Mouse (Mus musculus) spleen, postnatal 36 days (tissue): ENCODE measurements at regions not wholly inside any gene's neighbourhood (a gene's known extent, or its start where the extent isn't known, plus 50 kb on each side); places are given as distances from the start of the nearest gene placed in this dataset.
A peak's percentile ranks its signal among the peaks of the same experiment; 100 is the strongest.

Source experiments
- DNase-seq, 2 experiments: peaks; one replicate each; pipeline ENCODE4 v3.0.0; 2022; ENCODE audit warnings: low spot score in 2 of 2, mixed read lengths in 1 of 2

DNA sequence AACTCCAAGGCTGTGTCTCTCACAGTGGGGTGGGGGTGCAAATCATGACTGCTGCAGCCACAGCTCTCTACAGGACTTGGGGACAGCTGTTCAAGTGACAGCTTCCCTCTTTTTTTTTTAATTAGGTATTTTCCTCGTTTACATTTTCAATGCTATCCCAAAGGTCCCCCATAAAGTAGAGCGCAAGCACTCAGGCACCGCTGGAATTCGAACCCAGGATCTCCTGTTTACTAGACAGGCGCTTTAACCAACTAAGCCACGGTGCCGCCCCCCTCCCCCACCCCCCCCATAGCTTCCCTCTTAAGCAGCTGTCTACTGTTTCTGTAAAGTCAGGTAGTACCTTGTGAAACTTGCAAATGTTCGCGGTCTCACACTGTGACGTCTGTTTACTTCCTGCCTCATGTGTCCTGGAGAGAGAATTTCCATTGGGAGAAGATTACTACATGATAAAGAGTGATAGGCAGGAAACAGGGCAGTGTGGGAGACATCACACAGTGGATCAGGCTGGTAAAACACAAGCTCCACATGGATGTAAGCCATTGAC is 324.7 kb downstream of the 1700129C05Rik start:
- peak in 1 of 2 experiments; percentile 6 for DNase-seq

DNA sequence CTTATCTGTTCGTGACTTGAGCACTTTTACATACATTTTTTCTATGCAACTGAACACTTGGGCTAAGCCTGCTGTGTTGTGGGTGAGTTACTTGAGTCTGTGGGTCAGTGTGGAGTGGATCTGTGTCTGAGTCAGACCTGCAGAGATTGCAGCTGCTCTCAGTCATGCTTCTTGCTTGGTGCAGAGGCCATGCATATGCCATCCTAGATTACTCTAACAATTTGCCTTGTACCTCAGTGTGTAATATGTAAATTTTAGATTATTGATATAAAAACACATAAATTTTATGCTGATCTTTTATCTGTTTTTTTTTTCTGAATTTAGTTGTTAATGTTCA is 326.2 kb downstream of the 1700129C05Rik start:
- no peak for DNase-seq

DNA sequence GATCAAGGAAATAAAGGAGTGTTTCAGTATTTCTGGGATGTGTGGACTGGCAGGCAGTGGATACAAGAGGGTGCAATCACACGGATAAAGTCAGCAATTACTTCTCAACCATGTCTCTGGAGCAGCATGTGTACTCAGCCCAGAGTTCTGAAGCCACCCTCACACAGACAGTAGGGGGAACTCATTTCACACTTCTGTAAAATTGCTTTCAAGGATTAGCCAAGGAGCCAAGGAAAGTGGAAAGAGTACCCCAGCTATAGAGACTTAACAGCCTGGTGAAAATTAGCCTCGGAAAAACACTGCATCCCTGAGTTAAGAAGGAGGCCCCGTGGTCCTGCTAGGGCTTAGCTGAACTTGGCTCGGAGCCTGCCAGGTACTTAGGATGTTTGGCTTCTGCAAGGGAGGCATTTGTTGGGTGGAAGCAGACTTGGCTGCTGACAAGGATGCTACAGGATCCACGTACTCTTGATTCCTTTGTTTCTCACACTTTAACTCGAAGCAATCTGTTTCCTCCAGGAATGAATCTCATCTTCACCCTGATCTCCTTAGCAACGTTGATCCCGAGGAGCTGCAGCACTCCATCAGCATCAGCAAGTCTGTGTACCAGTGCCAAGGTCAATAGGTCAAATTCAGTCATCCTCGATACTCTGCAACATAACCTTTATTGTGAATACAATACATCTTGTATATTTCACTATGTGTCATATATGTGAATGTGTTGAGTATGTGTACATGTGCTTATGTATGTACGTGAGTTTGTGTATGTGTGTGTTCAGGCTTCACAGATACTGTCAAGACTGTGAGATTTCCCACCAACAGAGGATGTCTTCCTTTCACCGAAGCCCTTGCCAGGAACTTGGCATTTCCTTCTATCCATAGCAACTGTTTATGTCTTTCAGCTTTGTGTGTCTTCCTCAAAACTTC is 326.8 kb downstream of the 1700129C05Rik start:
- DNase-seq, result no peak

DNA sequence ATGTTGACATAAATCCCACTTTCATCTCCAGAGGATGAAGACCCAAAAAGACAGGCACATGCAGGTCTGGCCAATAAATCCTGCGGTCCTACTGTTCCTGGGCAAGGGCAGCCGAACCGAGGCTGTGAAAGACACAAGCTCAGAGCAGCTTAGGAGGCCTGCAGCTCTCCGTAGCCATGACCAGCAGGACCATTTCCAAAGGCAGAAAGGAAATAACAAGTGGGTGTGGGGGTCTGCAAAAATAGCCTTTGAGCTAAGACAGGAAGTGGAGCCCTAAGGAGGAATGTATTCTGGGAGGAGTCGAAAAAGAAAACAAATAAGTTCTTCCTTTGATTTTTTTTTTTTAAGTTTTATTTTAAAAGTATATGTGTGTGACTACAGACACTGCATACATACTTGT is 330.1 kb downstream of the 1700129C05Rik start:
- no peak for DNase-seq

DNA sequence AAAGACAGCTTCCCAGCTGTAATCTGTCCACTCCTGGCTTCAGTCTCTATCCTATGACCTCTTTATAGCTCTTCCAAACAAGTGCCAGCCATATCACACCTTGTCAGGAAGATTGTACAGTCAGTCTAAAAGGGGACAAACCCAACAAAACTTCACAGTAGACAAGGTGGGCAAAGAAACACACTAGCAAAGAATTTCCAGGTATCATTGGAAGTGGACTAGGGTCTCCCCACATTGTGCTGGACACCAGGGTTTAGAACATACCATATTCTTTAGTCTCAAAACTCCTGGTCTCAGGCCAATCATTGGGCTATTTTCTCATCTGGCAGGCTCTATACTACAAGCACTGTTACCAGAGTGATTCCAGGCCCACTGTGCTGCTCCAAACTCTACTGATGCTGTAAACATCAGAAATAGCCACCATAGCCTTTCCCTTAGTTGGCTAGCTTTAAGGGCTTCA is 341.3 kb downstream of the 1700129C05Rik start:
- DNase-seq, result no peak

DNA sequence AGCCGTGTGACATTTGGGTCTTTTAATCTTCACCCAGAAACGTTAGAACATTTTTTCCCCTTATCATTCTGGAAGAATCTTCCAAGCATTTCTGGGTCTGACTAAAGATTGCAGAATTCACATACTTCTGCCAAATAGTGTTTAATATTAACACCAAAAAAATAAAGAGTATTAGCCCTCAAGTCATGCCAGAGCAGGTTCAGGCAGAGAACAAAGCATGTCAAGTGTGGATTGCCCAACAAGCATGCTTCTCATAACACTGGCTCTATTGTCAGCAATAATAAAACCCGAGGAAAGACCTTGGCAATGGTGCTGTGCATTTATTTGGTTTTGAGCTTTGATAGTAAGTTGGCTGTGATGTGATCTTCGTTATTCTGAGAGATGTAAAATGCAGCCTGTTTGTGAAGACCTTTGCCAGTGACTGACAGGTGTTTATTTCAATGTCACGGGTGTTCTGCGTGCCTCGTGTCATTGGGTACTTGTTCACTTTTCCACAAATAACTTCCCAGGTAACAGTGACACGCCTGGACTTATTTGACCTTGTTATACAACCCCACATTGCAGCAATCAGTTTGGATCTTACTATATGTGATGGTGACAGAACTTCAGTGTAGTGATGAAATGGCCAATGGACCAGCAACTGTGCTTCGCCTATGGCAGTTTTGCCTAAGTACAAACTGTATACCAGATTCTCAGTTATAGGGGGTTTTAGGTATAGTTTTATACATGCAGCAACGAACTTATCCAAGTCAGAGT is 354.3 kb downstream of the 1700129C05Rik start:
- DNase-seq, result no peak

DNA sequence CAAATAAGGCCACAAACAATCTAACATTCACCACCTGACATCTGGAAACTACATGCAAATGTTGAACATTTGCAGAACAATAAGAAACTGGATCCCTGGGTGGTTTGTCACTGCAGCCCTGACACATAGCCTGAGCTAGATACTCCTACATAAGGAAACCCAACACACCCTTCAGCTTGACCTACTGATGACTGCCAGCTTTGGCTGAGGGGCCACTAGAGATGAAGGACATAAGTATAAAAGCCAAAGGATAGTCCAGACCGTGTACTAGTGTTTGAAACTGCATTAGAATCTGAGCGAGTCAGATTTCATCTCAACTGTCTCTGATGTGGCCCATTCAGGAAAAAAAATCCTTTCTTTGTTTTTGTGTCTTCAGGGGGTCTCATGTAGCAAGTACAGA is 355.1 kb downstream of the 1700129C05Rik start:
- DNase-seq, result no peak

DNA sequence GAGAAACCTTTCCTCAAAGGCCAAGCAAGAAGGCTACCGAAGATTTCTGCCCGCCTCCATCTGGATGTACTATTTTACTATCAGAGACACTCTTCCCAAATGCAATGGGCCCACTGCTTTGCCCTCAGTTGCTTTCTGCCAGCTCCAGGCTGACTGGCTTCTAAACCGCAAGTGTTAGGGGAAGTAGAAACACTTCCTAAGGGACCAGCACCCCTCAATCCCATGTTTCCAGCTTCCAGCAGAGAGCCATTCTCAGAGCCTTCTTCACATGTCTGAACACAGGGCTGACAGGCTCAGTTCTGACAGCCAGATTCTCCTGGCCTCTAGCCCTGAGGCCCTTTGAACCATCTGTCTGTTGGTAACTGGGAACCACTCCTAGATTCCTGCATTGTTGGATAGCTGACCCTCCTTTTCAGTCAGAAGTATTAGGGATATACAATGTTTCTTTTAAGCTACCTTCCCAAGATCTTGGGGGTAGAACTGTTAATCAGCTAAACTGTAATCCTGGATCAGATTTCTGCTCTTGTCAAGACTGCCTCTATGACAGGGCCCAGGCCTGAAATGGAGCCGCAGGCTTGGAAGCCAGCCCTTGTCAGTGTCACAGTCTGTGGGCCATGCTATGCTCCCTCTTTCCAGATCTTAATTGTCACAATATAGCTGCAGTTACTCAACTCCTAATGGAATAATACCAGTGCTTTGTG is 355.8 kb downstream of the 1700129C05Rik start:
- DNase-seq, result no peak

DNA sequence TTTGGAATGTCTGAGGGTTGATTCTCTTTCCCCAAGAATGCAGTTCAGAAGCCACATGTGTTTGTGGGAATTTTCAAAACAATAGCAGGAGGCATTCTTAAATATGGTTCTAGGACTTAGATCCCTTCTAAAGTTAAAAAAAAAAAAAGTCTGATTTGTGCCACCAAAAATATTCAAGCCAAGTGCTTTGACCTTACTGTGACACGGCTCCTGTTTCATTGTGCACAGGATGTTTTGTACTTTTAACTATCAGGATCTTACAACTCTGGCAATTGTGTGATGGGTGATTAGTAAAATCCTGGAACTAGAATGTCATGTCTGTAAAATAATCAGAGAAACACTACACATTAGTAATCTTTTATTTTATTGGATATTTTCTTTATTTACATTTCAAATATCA is 359.5 kb downstream of the 1700129C05Rik start:
- no peak for DNase-seq

DNA sequence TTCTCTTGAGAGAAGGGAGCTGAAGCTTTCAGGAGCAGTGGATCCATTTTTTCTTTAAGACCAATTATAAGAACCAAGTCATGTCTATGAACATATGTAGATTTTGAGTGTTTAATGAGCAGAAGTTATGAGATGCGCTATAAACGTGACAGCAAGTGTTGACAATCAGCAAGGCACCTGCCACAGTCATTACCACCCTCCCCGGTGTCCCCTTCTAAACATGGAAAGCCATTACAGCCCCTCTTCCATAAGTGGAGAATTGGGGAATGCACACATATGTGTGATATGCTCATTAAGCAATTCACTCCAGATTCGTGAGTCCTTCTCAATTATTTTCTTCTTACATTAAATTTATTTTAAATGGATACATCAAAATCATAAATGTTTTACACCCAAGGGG is 362.4 kb downstream of the 1700129C05Rik start:
- no peak for DNase-seq

DNA sequence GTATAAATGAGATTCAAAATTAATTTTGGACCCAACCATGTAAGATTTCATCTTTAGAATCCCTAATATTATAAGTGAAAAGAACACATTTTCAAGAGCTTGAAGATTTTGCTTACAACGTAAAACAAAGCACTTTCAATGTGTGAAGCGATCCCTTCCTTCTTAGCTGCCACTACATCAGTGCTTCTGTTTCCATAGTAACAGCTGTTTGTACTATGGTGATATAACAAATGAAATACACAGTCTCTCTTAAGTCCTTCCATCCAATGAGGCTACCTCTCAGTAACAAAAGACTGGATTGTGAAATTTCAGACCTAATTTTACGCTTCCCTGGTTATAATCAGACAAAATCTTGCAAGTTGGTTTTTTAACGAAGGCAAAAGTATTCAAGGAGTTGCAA is 364.0 kb downstream of the 1700129C05Rik start:
- no peak for DNase-seq

DNA sequence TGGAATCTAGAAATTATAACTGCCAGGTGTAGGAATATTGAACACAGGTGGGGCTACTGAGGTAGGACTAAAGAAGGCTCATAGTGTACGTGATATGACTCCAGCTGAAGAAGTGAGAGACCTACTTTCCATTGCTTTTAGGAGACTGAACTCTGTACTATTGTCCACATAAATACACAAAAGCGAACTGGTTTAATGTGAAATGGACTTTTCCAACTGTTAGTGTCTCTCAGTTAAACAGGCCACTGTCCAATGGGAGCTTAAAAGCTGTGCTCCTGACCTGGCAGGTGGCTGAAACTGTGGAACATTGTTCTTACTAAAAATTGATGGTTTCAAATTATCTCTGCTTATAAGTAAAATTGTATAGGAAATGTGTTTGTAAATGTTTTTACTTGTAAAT is 381.4 kb downstream of the 1700129C05Rik start:
- DNase-seq, result no peak

DNA sequence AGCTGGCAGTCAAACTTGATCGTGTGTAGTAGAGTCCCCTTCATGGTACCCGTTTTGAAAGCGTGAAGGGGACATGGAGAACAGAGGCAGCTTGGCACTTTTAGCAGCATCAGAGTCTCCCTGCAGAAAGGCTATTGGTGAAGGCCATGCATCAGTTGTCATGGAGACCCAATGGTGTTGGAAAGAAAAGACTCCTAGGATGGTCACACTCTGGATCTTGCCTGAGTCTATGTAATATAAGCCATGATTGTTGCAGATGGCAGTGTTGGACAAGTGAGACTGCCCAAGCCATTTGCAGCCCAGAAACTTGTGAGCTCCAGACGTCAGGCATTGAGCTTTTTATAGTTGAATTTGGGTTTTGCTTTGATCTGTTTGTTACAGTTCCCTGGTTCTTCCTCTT is 382.9 kb downstream of the 1700129C05Rik start:
- DNase-seq, result no peak

DNA sequence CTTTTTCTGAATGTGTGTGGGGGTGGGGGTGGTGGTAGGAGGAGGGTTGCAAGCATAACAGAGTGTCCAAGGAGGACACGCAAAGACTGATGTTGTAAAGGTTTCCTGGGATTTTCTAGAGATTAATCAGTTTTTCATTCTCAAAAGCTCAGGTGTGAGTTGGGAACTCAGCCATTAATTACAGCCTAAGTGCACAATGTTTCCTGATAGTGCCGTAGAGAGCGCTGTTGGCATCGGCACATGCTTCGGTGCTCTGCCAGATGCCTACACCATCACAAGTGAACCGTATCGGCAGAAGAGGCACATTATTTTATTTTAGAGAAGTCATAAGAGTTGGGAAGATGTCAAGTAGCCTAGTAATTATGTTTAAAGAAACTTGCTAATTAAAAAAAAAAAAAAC is 388.9 kb downstream of the 1700129C05Rik start:
- no peak for DNase-seq

DNA sequence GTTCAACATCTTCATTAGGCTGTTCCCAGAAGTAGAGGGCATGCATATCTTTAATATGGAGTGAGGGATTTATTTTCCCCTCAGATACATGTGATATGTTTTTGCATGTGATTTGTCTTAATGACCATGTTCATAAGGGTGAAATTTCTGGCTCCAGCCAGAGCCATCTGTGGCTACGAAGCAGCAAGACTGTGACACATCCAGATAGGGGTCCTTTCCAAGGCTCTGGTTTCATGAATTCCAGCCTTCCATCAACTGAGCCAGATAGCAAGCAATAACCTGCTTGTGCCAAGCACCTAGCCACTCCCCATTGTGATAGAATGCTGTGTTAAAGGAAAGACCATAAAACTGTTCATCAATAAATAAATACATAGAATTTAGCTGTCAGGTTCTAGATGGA is 389.6 kb downstream of the 1700129C05Rik start:
- no peak for DNase-seq

DNA sequence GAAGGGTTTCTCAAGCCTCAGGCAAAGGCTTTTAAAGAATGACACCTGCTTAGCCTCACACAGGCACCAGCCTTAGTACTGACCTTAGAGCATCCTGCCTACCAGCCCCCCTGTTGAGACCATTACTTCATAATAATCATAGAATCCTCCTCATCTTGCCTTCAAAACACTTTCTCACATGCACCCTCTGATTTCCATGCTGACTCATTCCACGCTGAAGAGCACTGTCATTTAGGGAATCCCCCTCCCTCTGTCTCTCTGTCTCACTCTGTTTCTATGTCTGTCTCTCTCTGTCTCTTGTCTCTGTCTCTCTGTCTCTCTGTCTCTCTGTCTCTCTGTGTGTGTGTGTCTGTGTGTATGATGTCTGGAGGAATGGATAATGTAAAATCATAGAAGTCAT is 416.3 kb downstream of the 1700129C05Rik start:
- DNase-seq, result no peak

DNA sequence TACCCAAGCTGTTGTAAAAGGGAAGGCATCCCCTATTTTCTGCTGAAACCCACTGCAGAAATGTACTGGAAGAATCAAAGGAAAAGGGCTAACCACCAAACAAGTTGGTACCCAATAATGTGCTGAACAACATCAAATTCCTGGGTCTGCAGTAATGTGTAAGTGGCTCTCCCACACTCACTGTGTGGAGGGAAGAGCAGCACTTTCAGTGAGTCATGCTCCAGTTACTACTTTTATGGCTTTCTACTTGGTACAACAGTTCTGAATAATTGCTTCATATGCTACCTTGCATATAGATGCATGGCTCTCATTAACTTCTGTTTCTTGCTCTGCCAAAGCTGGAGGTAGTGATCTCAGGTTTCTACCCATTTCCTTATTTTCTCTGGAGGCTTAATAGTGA is 427.8 kb downstream of the 1700129C05Rik start:
- DNase-seq, result no peak

DNA sequence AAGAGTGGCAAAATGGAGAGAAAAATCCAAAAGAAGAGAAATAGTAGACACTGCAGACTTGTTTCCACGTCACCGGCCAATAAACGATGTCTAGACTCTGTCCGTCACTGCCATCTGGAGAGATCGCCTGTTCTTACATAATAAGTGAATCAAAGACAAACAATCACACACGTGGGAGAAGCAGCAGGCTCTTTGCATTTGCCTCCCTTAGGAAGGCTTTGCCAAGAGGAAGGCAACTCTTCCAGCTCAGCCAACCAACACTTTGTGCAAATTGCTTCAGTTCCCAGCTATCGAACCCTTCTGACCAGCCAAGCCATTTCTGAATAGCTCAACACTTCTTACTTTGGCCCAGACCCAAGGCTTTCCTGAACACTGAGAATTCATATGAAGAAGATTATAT is 432.8 kb downstream of the 1700129C05Rik start:
- DNase-seq, result no peak

DNA sequence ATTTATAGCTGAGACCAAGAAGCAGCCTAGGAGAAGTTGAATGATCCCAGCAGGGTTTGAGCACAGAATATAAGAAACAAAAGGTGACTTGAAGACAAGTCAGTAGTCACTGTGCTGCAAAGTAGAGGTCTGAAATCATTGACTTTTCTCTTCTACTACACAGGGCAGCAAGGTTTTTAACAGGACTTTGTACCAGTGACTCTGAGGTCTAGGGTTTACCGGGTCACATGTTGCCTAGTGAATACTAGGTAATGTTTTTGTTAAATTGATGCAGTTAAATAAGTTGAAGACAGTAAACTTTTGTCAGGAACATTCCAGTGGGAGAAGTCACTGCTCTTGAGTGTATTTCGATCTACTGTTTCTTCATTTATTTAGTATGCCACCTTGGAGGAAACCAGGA is 433.4 kb downstream of the 1700129C05Rik start:
- no peak for DNase-seq

DNA sequence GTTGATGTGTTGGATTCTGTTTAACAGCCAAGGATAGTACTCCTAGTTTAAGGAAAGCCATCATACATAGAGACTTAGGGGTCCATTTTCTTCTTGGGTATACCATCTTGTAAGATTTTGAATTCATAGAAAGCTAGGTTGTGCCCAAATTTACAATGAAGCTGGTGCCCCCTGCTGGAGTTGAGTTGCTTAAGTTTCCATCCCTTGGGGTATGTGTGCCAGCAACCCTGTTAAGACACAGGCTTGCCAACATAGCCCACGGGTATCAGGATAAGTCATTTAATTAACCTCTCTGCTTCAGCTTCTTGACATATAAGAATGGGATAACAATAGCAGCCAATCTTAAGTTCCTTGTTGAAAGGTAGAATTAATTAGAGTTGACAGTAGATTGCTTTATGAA is 440.9 kb downstream of the 1700129C05Rik start:
- DNase-seq, result peak in 1 of 2 experiments; percentile 2

DNA sequence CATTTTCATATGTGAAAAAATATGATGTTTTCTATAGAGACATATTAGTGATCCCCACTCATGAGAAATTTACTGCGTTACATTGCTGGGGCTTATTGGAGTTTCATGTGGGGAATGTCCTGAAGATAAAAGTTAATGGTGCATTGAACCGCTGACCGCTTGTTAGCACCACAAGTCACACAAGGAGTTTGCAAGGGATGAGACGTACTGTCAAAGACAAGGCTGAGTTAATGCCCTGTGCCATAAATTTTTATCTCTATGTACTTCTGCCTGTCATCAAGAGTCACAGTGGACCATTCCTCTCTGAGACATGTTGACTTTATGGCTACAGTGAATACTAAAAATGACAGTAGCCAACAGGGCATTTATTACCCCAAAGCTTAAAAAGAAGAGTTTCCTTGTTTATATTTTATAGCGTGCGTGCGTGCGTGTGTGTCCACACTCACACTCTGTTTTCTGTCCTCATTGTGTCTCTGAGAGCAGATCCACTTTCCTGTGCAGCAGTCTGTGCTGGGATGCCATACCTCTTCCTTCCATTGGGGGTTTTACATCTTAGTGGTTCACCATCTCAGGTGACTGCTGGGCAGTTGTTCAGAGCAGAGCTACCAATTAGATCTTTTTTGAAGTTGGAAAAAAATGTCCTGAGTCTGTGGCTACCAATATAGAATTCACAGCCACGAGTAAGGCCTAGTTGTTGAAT is 451.4 kb downstream of the 1700129C05Rik start:
- DNase-seq, result no peak
